Mouse (Mus musculus) midbrain, embryonic 10.5 days (tissue): ENCODE data around the gene Kif4. TPM values are rescaled to one million over a fixed set of nuclear protein-coding genes. Genes with fewer than 3 reads are reported as not detected.

ENCODE experiments used
- DNase-seq: peaks from one replicate; pipeline ENCODE4 v3.0.0-alpha.2; 2017; ENCODE audit warnings: low spot score
- H3K27ac ChIP-seq: fragments of 300-500 bp; sonication (generic); replicated peaks from 2 replicates; pipeline ENCODE4 v1.5.1; 2016; ENCODE audit warnings: mild to moderate bottlenecking
- H3K27me3 ChIP-seq: fragments of 300-500 bp; sonication (generic); 2 replicates; pipeline ENCODE4 v1.6.1; 2016; ENCODE audit warnings: low read depth, mild to moderate bottlenecking; ENCODE audit not compliant: poor library complexity, severe bottlenecking
- H3K36me3 ChIP-seq: fragments of 300-500 bp; sonication (generic); 2 replicates; pipeline ENCODE4 v1.6.1; 2016; ENCODE audit warnings: mild to moderate bottlenecking, moderate library complexity
- H3K4me1 ChIP-seq: fragments of 300-500 bp; sonication (generic); 2 replicates; pipeline ENCODE4 v1.6.1; 2016
- H3K4me3 ChIP-seq: fragments of 300-500 bp; sonication (generic); 2 replicates; pipeline ENCODE4 v1.5.1; 2016; ENCODE audit warnings: mild to moderate bottlenecking, moderate library complexity
- H3K9me3 ChIP-seq: fragments of 300-500 bp; sonication (generic); replicated peaks from 2 replicates; pipeline ENCODE4 v1.6.1; 2016; ENCODE audit warnings: mild to moderate bottlenecking
- WGBS: fragments of 180-500 bp; shearing (Covaris S2); methylation state at CpG from one replicate; pipeline ENCODE4 v1.1.7; 2016; 5-methylcytosine and 5-hydroxymethylcytosine counted together
- polyA plus RNA-seq: library from polyadenylated mRNA; unstranded; fragments of >200 nt; fragmentation: Nextera tagmentation; extraction: Ambion mirVana; gene quantifications from 2 replicates; pipeline ENCODE4 v1.2.1, GENCODE M21; 2016

Kif4 gene
- polyA plus RNA-seq = 45.7 and 48.1 TPM in 2 replicates

DNA sequence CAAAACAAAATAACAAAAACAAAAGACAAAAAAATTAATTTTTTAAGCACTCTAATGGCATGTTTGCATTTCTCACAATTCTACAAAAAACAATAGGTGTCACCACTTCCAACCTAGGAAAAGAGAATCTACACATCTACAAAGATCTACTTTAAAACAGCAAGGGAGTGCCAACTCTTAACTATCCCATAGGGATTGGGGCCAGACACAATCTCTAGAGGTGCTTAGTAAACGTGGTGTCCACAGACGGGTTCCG is at the start of gene Kif4:
TSS of gene Kif4 (plus strand) at position 192 of the 256 bp plus-strand sequence.
- Histone ChIP-seq H3K36me3 (peaks cover 37% of the 10 kb centered on the region), H3K9me3 (0 out of 2 replicates have a peak, but pooled peaks cover 2% of the 10 kb centered on the region), H3K27me3 (peaks cover 41% of the 10 kb centered on the region), H3K4me3 (peak within 1 kb of the TSS; percentile 73), H3K27ac (peak within 1 kb of the TSS; percentile 92), H3K4me1 (peaks cover 19% of the 10 kb centered on the region)
- DNase-seq = no peak
- 14% methylated on average over 3 of the region's 3 CpGs for WGBS

DNA sequence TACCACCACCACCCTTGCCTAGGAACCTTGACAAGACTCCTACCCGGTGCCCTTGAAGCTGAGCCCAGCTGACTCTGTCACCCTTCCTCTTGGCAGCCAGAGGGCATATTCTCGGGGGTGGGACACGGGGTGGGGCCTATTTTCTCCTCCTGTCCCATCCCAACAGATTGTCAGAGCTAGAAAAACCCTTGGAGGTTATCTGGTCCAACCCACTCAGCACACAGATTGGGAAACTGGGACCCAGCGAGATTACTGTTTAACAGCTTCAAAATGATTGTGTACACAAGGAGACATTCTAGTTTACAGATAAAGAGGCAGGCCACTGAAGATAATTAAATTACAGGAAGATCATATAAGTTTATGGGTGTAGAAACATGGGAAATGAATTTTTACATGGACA is 30.7 kb upstream of the Kif4 start, which contains the start of gene P2ry4:
TSS of gene P2ry4 (minus strand) at position 79 of the 400 bp plus-strand sequence.
- WGBS = 68% methylated on average over 4 of the region's 4 CpGs
- H3K4me1 ChIP-seq = no peaks in the 10 kb centered on the region
- H3K9me3 ChIP-seq = no peaks in the 10 kb centered on the region
- peaks cover 85% of the 10 kb centered on the region for H3K27me3 ChIP-seq
- H3K27ac ChIP-seq = no peak within 1 kb of the TSS
- no peak for DNase-seq
- no peaks in the 10 kb centered on the region for H3K36me3 ChIP-seq
- H3K4me3 ChIP-seq = no peak within 1 kb of the TSS

DNA sequence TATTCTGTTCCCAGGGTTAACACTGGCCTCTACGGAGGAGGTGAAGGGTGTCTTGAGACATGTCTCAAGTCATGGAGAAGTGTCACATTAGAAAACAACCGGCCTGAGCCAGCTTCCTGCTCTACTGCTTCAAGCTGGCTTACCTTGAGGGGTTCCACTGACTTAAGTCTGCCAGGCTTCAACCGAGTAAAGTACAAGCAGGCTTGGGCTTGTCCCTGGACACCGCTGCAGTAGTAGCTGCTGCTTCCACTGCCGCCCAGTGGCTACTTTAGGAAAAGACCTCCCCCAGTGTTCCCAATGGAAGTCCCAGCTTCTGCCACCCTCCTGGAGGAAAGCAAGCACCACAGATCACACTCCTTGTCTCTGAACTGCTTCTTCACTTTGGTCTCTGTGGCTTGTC is 28.1 kb upstream of the Kif4 start:
- DNase-seq = peak; percentile 36
- Histone ChIP-seq H3K27me3 (peaks cover 98% of the 10 kb centered on the region), H3K36me3 (no peaks in the 10 kb centered on the region), H3K27ac (no peak overlapping the region), H3K4me3 (no peak overlapping the region), H3K9me3 (no peaks in the 10 kb centered on the region), H3K4me1 (no peaks in the 10 kb centered on the region)
- WGBS = 36% methylated on average over 5 of the region's 5 CpGs

GRCm38 (mm10) chrX:100599755-100600154 is 25.8 kb upstream of the Kif4 start:
- Histone ChIP-seq H3K4me1 (no peaks in the 10 kb centered on the region), H3K27ac (no peak overlapping the region), H3K4me3 (no peak overlapping the region), H3K9me3 (no peaks in the 10 kb centered on the region), H3K27me3 (peaks cover 93% of the 10 kb centered on the region), H3K36me3 (no peaks in the 10 kb centered on the region)
- WGBS = 69% methylated on average over 4 of the region's 4 CpGs
- no peak for DNase-seq

GRCm38 (mm10) chrX:100605314-100605713 is 20.2 kb upstream of the Kif4 start, which contains the start of gene Arr3:
Gene Arr3 (plus strand): TSS chrX:100605497.
- Histone ChIP-seq H3K27ac (no peak within 1 kb of the TSS), H3K4me1 (no peaks in the 10 kb centered on the region), H3K4me3 (no peak within 1 kb of the TSS), H3K27me3 (peaks cover 79% of the 10 kb centered on the region), H3K36me3 (no peaks in the 10 kb centered on the region), H3K9me3 (no peaks in the 10 kb centered on the region)
- no peak for DNase-seq
- WGBS = 70% methylated on average over 1 of the region's 1 CpGs

GRCm38 (mm10) chrX:100618488-100618887 is 7.0 kb upstream of the Kif4 start:
- Histone ChIP-seq H3K4me3 (no peak overlapping the region), H3K9me3 (no peaks in the 10 kb centered on the region), H3K27ac (no peak overlapping the region), H3K36me3 (peaks cover 16% of the 10 kb centered on the region), H3K4me1 (no peaks in the 10 kb centered on the region), H3K27me3 (peaks cover 83% of the 10 kb centered on the region)
- 70% methylated on average over 3 of the region's 3 CpGs for WGBS
- no peak for DNase-seq

- peaks cover 74% of the 10 kb centered on the region for H3K27me3 ChIP-seq
- 0 out of 2 replicates have a peak, but pooled peaks cover 2% of the 10 kb centered on the region for H3K9me3 ChIP-seq
- peaks cover 20% of the 10 kb centered on the region for H3K36me3 ChIP-seq
- H3K4me3 ChIP-seq = no peak overlapping the region
- no peak for DNase-seq
- WGBS = 84% methylated on average over 2 of the region's 2 CpGs
- peaks cover 6% of the 10 kb centered on the region for H3K4me1 ChIP-seq
- H3K27ac ChIP-seq = no peak overlapping the region
Measured at GRCm38 (mm10) chrX:100621366-100621765, 4.2 kb upstream of the Kif4 start.

GRCm38 (mm10) chrX:100624242-100624641 is 1.3 kb upstream of the Kif4 start:
- H3K27me3 ChIP-seq = peaks cover 51% of the 10 kb centered on the region
- peaks cover 29% of the 10 kb centered on the region for H3K36me3 ChIP-seq
- H3K4me1 ChIP-seq = peaks cover 19% of the 10 kb centered on the region
- WGBS = 93% methylated on average over 4 of the region's 4 CpGs
- DNase-seq = no peak
- no peak overlapping the region for H3K27ac ChIP-seq
- 0 out of 2 replicates have a peak overlapping the region, but pooled peaks have one; percentile 73 for H3K4me3 ChIP-seq
- 0 out of 2 replicates have a peak, but pooled peaks cover 2% of the 10 kb centered on the region for H3K9me3 ChIP-seq

DNA sequence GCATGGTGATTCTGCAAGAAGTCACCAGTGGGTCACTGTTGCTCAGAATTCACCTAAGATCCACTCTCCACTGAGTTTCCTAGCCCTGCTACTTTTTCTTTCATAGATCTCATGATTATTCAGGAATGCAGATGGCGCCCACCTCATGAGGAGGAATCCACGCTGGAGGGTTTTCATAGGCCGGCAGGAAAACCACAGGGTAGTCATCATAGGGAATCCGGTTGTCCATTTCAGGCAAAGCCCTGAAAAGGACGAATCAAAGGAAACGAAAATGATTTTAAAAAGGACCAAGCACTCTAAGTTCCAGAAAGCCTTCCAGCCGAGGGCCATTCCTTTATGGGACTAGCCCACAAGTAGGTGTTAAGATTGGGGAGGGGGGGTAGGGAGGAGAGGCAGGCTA is 391 bp upstream of the Kif4 start:
- H3K9me3 ChIP-seq = 0 out of 2 replicates have a peak, but pooled peaks cover 2% of the 10 kb centered on the region
- peaks cover 44% of the 10 kb centered on the region for H3K27me3 ChIP-seq
- no peak for DNase-seq
- peaks cover 35% of the 10 kb centered on the region for H3K36me3 ChIP-seq
- WGBS = 40% methylated on average over 7 of the region's 7 CpGs
- H3K4me1 ChIP-seq = peaks cover 19% of the 10 kb centered on the region
- H3K4me3 ChIP-seq = peak overlapping the region; percentile 73
- peak overlapping the region; percentile 92 for H3K27ac ChIP-seq

DNA sequence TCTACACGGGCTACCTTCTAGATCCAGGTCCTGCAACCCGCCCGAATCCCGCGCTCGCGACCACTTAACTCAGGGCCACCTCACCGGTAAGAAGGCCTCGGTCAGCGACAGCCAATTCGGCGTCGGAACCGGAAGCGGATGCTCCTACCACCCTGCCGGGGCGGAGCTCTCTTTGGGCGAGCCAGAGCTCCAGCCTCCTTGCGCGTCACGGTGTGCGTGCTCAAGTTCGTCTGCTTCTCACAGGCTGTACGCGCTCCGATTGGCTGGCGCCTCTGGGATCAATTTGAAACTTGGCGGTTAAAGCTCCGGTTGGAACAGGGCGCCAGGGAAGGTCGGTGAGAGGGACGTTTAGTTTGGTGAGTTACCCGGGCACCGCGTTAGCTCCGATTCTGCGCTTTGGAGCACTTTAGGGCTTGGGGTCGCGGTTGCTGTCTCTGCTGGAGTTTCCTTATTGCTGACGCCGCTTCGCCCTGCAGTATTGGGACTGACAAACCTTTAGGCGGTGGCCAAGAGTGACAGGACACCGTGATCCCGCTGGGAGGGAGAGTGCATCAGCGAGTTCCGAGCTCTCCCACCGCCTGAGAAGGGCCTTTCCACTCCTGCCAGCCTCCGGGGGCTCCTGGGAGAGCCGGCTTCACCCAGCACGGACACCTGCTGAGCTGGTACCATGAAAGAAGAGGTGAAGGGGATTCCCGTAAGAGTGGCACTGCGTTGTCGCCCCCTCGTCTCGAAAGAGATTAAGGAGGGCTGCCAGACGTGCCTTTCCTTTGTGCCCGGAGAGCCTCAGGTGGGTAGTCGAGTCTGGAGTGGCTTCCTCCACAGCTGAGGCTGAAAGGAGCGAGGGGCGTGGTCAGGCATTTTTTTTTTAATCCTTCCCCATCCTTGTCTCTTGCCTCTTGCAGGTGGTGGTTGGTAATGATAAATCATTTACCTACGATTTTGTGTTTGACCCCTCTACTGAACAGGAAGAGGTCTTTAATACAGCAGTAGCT is 561 bp downstream of the Kif4 start, which contains the start of gene Pdzd11:
TSS of gene Pdzd11 (minus strand) at position 767 of the 992 bp plus-strand sequence.
- DNase-seq = peak; percentile 89
- Histone ChIP-seq H3K36me3 (peaks cover 41% of the 10 kb centered on the region), H3K27me3 (peaks cover 37% of the 10 kb centered on the region), H3K4me3 (peak within 1 kb of the TSS; percentile 73), H3K27ac (peak within 1 kb of the TSS; percentile 92), H3K9me3 (0 out of 2 replicates have a peak, but pooled peaks cover 2% of the 10 kb centered on the region), H3K4me1 (peaks cover 19% of the 10 kb centered on the region)
- 17% methylated on average over 62 of the region's 62 CpGs for WGBS

DNA sequence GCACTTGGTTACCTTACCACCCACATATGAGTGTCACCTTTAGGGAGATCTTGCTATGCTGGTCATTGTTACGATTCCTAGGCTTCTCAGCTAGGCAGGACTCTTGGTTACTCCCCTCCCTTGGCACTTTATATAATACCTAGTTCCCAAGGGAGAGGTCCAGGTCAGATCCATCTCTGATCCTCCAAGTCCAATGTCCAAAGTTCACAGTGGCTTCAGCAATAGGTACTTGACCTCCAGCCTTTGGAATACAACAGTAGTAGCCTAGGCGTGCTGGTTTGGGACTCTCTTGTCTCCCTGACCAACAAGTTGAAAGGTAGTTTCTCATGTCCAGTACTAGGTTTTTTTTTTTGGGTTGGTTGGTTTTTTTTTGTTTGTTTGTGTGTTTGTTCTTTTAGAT is 3.5 kb downstream of the Kif4 start:
- DNase-seq = no peak
- Histone ChIP-seq H3K4me3 (no peak overlapping the region), H3K36me3 (peaks cover 44% of the 10 kb centered on the region), H3K9me3 (0 out of 2 replicates have a peak, but pooled peaks cover 2% of the 10 kb centered on the region), H3K27ac (no peak overlapping the region), H3K27me3 (peaks cover 36% of the 10 kb centered on the region), H3K4me1 (peaks cover 19% of the 10 kb centered on the region)
- WGBS = 88% methylated on average over 2 of the region's 2 CpGs

DNA sequence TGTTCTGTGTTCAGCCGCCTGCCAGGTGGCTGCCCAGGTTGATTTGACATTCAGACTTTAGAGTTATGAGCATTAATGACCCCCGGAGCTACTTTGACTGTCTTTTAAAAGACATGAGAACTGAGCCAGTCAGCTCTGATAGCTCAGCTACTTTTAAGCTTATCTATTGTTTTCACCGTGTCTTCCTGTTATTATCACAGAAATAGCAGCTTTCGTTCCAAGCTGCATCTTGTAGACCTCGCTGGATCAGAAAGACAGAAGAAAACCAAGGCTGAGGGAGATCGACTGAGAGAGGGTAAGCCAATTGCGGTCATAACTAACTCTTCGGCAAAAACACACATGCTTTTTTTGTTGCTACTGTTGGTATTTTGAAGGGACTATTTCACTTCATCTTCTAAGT is 12.9 kb downstream of the Kif4 start:
- Histone ChIP-seq H3K9me3 (no peaks in the 10 kb centered on the region), H3K27me3 (peaks cover 32% of the 10 kb centered on the region), H3K4me3 (no peak overlapping the region), H3K27ac (no peak overlapping the region), H3K4me1 (no peaks in the 10 kb centered on the region), H3K36me3 (peaks cover 95% of the 10 kb centered on the region)
- WGBS = 92% methylated on average over 8 of the region's 8 CpGs
- DNase-seq = no peak

GRCm38 (mm10) chrX:100652848-100653247 is 27.3 kb downstream of the Kif4 start:
- H3K27ac ChIP-seq = no peak overlapping the region
- H3K4me3 ChIP-seq = no peak overlapping the region
- H3K4me1 ChIP-seq = no peaks in the 10 kb centered on the region
- DNase-seq = no peak
- no peaks in the 10 kb centered on the region for H3K9me3 ChIP-seq
- H3K27me3 ChIP-seq = peaks cover 28% of the 10 kb centered on the region
- peaks cover 45% of the 10 kb centered on the region for H3K36me3 ChIP-seq
